Mouse (Mus musculus) c-Kit-negative CD71-positive TER-119-positive erythroid progenitor cells, embryonic 14.5 days (primary cell): ENCODE measurements around the gene Mrps31.
A peak's percentile ranks its signal among the peaks of the same experiment; 100 is the strongest.

ENCODE experiments used
- DNase-seq: peaks from one replicate; pipeline ENCODE4 v3.0.0-alpha.2; 2013; ENCODE audit warnings: low read depth, low spot score

Gene Mrps31

GRCm38 (mm10) chr8:22411282-22411702 lies at the start of gene Mrps31:
Gene Mrps31 (plus strand): TSS chr8:22411361.
- peak; percentile 80 for DNase-seq

- no peak for DNase-seq
Observed at GRCm38 (mm10) chr8:22376311-22376710, 34.9 kb upstream of the Mrps31 start.

GRCm38 (mm10) chr8:22376903-22377302 lies 34.3 kb upstream of the Mrps31 start:
- DNase-seq: no peak

GRCm38 (mm10) chr8:22380934-22381333 lies 30.2 kb upstream of the Mrps31 start:
- no peak for DNase-seq

GRCm38 (mm10) chr8:22382824-22383595 lies 28.2 kb upstream of the Mrps31 start:
- DNase-seq: no peak

- no peak for DNase-seq
Observed at GRCm38 (mm10) chr8:22385158-22385557, 26.0 kb upstream of the Mrps31 start.

GRCm38 (mm10) chr8:22389874-22390273 lies 21.3 kb upstream of the Mrps31 start:
- DNase-seq: no peak

GRCm38 (mm10) chr8:22390766-22391463 lies 20.2 kb upstream of the Mrps31 start:
- no peak for DNase-seq

- DNase-seq: no peak
Observed at GRCm38 (mm10) chr8:22394471-22394870, 16.7 kb upstream of the Mrps31 start.

- no peak for DNase-seq
Observed at GRCm38 (mm10) chr8:22395256-22395655, 15.9 kb upstream of the Mrps31 start.

GRCm38 (mm10) chr8:22397811-22398141 lies 13.4 kb upstream of the Mrps31 start:
- DNase-seq: no peak

GRCm38 (mm10) chr8:22398142-22398951 lies 12.8 kb upstream of the Mrps31 start, which contains the start of gene Slc25a15:
Gene Slc25a15 (minus strand): TSS chr8:22398597.
- peak; percentile 17 for DNase-seq

GRCm38 (mm10) chr8:22399285-22399880 lies 11.8 kb upstream of the Mrps31 start:
- no peak for DNase-seq

- no peak for DNase-seq
Observed at GRCm38 (mm10) chr8:22400593-22400992, 10.6 kb upstream of the Mrps31 start.

- DNase-seq: no peak
Observed at GRCm38 (mm10) chr8:22403235-22403634, 7.9 kb upstream of the Mrps31 start.

GRCm38 (mm10) chr8:22405733-22406132 lies 5.4 kb upstream of the Mrps31 start:
- no peak for DNase-seq

GRCm38 (mm10) chr8:22410688-22411281 lies 376 bp upstream of the Mrps31 start:
- DNase-seq: no peak

GRCm38 (mm10) chr8:22411971-22412370 lies 810 bp downstream of the Mrps31 start:
- DNase-seq: peak; percentile 16
